Mouse (Mus musculus) regulatory T cell (primary cell): ENCODE data around the gene Zfp526.

ENCODE experiments used
- in situ Hi-C: fragments of 300-600 bp; cut with MboI, MseI; formaldehyde crosslinking; loops from one replicate; pipeline ENCODE4 v1.15.1; 2025; ENCODE audit warnings: high pct_unique_total_duplicates

Gene Zfp526

DNA sequence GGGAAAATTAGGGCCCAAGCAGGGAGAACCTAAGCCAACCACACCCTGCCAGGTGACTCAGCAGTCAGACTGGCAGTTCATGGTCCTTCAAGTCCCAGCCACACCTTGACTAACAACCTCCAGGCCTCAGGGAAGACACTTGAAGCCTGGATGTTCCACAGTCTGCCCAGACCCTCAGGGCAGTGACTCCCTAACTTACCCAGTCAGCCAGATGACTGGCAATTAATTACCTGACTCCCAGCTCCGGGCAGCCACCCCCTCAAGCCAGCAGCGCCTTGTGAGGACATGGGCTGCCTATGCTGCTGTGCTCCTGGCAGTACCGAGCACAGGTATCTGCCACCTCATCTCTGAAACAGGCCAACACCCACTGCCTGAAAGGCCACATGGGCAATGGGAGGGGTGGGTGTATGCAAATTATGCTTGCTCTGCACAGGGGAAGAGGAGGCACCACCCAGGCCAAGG is 12.0 kb upstream of the Zfp526 start:
- in situ Hi-C loops = loop anchor here (10.0 kb wide), 1 partner anchor 406 kb away; the partner anchor contains the start of genes Dmac2 and Erich4

DNA sequence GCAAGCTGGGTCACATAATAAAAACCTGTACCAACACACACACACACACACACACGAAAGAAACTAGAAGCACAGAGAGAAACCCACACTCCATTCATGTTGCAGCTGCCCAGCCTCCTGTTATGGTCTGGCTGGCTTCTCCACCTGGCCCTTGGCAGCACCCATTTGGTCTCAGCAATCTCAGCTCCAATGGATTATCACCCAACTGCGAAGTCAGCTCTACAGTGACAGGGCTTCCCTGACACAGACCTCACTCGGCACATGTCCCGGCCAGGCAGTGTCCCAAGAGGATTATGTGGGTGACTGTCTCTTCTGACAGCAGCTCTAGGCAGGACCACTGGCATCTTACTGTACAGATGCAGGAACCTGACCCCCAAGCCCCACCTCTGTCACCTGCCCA is 10.7 kb upstream of the Zfp526 start:
- in situ Hi-C loops = no loop called here

DNA sequence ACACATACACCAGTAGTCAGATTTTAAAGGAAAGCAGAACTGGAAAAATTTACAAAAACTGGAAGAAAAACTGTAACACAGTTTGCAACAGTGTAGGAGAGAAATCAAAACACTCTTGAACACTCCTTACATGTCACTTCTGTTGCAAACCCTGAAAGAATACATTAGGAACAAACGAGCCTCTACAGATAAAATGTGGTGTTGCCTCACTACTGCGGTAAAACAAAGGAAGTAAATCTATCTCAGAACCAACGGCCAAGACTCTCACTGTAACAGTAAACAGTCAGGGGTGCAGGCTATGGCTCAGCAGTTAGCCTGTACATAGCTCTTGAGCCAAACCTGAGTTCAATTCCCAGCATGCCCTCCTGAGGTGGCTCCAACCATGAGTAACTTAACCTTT is 8.1 kb upstream of the Zfp526 start:
- in situ Hi-C loops = no loop called here

DNA sequence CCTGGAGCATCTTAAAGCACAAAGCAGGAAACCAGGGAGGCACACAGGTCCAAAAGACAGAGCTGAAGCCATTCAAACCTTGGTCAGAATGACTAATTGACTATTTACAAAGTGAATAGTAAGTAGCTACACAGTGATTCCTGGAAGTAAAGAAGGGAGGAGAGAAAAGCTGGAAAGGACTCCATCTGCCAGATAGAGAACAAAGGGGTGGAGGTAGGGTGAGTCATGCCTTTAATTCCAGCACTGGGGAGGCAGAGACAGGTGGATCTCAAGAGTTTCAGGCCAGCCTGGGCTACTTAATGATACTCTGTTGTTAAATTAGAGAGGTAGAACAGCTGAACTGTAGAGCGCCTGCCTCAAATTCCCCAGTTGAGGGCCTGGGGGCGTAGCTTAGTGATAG is 7.1 kb upstream of the Zfp526 start:
- in situ Hi-C loops = no loop called here

DNA sequence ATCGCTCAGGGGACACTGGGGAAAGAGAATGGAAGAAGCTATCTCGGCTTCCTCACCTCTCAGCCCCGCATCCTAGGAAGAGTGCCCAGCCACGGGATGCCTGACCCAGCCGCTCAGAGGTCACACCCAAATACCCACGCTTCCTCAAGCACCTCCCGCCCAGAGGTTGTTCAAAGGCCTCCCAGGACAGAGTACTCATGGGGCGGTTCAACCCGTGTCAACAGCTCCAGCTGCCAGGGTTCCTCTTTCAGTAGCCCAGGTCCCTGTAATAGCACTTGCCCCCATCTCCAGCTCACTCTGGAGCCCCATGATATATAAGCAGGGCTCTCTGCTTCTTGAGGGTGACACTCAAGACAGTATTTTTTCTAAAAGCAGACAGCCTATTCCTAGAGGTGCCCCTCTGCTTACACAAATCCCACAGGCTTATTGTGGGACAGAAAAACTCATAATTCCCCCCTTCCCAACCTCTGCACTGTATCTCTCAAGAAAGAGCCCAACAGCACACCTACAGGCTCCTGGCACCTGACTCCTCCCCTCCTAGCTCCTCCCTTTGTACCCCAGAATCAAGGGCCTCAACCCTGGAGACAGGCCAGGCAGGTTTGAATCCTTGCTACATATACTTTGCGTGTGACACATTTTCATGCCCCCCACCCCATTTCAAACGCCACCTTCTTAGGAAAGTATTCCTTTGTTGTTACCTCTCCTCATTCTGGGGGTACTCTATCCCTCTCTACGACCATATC is 3.4 kb upstream of the Zfp526 start:
- in situ Hi-C loops = no loop called here

DNA sequence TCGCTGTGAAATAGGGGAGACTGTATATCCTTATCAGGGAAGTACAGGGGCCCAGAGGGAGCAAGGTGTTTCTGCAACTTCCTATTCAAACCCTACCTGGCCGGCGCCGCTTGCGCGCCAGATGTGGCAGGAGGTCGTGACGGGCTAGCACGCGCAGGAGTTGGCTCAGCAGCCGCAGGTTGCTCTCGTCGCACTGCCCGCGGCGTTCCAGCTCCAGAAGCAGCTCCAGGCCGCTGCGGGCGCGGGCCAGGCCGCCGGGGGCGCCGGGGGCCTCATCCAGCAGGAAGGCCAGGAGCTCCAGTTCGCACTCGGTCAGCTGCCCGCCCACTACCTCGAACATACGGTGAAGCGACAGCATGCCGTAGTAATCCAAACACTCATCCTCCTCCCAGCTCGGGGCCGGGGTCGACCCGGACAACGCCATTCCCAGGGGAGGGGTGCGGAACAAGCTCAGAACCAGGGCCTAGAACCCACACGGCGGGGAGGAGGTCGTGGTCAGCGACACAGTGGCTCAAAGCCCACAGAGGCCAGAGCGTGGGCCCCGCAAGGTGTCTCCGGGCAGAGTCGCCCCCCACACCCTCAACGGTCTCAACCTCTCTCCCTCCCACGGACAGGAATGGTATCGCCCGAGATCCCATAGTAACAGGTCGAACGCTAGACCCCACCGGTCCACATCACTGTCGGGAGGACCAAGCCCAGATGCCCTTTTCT is 2.4 kb upstream of the Zfp526 start:
- in situ Hi-C loops = no loop called here

DNA sequence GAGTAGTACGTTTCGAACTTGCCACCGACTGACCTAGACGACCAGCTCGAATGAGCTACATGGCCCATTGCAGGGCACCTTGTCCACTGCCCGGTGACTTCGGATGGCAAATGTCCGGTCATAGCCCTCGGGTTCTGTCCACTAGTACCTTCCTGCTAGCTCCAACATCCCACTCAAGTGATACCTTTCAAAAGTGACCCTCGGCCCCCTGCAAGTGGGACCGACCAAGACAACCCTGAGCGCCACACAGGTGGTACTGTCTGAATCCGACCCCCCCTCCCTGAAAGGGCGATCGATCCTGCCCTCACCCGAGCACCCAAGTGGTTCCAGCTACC is 1.8 kb upstream of the Zfp526 start:
- in situ Hi-C loops = no loop called here

DNA sequence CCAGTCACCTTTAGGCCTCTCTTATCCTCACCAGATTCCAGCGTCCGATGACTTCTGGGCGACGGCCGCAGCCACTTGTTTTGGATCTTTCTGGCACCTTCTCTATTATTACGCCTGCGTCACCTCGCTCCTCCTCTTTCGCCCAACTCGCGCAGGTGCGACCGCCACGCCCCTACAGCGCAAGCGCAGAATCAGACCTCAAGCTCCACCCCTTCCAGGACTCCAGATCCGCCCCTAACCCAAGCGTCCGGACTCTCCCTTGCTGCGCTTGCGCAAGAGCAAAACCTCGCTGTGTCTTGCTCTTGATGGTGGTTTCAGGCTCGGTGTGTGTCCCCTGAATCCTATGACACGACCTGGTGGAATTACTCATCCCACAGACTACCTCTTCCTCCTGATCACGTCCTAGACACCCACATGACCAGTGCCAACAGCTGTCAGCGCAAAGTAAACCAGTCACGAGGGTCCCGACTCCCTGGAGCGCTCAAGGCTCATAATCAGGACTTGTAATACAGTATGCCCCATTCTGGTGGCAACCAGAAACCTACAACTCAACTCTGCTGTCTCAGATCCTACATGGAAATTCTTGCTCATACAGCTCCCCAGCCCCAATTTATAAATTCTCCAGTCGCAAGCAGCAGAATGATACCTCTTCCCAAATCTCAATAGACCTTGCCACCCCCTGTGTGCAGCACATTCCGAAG is 1.3 kb upstream of the Zfp526 start:
- in situ Hi-C loops = no loop called here

DNA sequence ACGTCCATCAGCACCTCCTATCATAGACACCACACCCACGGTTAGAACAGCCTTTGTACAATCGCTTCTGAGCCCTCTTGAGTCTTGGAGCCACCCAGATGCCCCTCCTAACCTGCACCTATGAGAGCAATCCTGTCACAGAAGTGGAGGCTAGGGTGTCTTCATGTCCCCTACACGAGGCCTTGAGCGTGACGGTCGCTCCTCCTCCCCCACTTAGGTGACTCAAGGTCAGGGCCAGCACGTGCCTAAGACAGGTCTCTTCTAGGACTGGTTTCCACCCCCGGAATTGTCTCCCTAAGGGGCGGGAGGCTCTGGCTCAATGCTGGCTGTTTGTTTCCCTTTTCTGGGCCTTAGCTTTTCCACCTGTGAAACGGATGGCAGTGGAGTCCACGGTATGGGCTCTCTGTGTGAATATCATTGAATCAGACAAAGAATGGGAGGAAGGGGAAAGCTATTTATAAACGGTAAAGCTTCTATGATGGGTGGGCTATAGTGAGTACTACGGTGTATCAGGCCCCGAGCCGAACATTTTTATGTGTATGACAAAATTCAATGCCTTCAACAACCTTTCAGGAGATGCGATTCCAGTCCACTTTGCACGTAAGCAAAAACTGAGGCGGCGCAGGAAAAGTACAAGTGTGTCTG is 646 bp upstream of the Zfp526 start, which contains the start of gene Dedd2:
Dedd2 (minus strand) TSS at position 159 of the 645 bp plus-strand sequence.
- in situ Hi-C loops = no loop called here

DNA sequence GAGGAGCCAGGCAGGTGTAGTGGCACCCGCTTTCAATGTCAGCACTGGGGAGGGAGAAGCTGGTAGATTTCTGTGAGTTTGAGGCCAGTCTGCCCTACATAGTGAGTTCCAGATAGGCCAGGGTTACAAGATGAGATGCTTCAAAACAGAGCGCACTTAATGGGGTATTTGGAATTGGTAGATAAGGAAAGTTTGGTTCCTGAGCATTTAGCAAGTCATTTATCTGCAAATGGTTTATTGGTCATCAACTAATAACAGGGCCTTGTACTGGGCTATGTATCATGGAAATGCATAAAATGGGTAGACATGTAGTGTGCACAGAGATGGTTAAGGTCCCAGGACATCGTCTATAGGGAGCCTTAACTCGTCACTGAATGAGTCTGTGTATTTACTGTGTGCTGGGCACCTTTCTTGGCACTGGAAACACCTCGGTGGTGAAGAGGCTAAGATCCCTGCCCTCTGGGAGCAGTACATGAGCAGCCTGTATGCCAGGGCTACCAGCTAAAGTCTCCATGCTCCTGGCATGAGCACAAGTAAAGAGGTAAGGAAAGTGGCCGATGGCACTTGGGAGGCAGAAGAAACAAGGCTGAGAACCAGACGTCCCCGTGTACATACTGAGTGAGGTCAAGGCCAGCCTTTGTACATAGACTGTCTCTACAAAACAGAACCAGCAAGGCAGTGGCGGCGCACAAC is 1.2 kb downstream of the Zfp526 start:
- in situ Hi-C loops = no loop called here

DNA sequence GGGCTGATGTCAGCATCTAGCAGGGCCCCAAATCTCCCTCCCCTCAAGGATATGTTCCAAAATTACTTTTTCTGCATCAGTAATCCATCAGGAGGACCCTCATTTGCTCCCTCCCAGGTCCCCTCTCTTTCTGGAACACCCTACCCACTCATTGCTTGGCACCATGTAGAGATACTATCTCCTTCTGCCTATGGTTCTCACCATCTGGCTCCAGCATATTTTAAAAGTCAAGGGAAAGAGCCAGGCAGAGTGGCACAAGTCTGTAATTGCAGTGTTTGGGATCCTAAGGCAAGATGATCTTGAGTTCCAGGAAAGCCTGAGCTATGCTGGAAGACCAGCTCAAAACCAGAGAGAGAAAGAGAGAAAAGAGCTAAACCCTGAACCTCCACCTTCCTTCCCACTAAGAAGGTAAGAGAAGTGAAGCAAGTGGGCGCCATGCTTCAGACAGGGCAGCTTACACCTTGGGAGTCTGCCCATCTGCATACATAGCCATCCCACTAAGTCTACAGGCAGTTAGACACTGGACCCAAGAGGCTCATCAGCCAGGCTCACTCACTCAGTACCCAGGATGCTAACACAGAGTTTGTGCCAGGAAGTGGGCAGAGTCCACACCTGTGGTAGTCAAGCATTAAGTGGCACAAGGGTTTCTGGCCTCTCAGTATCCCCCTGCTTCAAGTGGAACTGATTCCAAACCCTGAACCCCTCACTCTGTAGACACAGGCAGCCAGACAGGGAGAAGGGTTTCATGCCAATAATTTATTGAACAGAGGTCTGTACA is 6.5 kb downstream of the Zfp526 start:
- in situ Hi-C loops = no loop called here

DNA sequence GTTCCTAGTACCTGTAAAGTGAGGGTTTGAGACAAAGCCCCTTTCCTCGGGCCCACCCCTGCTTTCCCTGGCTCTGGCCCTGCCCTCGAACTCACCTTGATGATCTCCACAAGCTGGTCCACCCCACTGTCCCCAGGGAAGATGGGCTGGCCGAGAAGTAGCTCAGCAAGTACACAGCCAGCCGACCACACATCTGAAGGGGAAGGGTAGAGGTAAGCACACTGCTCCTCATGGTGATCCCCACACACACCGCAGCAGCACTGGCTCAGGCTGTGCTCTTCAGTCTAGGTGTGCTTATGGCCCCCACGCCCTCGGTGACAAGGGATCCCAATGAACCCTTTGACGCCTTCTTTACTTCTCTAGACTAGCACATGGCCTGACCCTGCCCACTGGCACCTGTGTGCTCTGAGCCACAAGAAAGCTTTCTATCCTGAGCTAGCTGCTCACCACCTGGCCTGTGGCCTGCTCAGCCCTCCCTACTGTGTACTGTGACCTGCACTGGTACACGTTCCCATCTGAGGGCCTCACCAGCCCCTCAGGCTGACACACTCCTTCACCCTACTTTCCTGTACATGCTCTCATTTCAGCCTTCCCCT is 9.6 kb downstream of the Zfp526 start:
- in situ Hi-C loops = no loop called here

DNA sequence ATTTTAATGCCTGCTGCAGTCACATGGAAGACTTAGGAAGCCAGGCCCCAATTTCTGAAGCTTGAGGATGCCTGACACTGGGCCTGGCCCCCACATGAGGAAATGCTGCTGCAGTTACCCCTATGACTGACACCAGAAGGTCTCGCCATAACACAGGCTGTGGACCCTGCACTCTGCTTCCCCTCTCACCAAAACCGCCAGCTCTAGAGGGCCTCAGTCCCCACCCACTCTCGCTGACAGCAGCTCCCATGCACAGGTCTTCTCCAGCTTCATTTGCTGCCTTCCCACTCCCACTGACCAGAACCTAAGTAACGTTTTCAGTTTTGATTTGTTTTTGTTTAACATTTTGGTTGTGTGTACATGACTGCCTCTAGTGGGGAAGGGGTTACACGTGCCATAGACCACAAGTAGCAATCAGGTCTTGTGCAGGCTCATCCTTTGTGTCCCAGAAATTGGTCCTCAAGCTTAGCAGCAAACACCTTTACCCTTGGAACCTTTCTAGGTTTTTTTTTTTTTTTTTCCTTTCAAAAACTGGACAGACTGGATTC is 10.9 kb downstream of the Zfp526 start:
- in situ Hi-C loops = no loop called here

DNA sequence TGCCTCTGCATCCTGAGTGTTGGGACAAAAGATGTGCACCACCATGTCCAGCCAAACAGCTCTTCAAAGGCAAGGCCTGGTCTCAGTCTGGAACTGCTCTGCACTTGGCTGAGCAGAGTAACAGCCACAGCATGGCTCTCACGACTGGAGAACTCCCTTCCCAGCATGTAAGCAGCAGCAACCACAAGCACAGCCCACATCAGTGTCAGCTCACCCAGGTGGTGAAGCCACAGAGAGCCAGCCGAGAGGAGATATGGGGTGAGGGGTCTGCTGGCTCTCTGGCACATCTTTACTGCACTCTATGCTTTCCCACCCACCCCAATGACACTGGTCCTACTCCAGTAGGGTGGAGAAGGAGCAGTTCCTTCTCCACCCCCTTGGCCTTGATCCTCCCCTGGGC is 11.8 kb downstream of the Zfp526 start:
- in situ Hi-C loops = no loop called here

DNA sequence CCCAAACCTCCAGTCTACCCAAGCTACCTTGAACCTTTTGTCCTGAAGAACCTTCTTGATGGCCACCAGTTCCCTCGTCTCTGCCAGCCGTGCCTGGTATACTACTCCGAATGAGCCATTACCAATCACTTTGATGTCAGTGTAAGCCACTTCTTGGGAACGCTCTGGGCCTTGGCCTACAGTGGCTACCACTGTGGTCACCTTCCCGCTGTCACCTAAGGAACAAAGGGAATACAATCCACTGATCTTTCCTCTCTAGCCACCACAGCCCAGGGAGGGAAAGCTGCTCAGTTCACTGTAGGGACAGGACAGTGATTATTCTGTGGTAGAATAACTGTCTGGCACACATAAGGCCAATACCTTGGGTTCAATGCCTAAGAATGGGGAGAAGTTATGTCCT is 14.3 kb downstream of the Zfp526 start:
- in situ Hi-C loops = no loop called here

DNA sequence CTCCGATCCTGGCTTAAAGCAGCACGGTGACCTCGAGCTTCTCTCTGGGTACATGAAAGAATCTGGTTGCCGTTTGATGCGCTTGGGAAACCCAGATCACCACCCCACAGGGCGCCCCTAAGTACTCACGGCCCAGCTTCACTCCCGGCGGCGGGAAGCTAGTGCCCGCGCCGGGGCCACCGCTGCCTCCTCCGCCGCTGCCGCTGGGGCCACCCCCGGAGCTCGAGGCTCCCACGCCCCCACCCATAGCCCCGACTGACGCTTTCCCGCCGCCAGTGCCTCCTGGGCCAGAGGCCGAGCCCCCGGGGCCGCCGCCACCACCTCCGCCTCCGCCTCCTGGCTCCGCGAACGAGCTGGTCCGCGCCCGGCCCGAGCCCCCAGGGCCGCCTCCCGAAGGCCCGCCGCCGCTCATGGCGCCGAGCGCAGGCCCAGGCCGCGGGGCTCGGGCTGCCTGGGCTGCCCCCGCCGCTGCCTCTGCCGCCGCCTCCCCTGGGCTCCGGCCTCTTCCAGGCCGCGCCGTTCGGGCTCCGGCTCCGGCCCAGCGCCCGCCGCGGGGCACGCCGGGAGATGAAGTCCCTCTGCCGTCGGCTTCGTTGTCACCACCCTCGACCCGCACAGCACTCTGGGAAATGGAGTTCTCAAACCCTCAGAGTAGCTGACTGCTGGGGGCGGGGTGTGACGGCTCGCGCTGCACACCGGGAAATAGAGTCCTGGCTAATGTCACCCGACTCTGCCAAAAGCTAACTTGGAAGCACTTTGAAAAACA is 16.2 kb downstream of the Zfp526 start, which contains the start of gene Gsk3a:
Gsk3a (minus strand) TSS at position 603 of the 766 bp plus-strand sequence.
- in situ Hi-C loops = no loop called here

DNA sequence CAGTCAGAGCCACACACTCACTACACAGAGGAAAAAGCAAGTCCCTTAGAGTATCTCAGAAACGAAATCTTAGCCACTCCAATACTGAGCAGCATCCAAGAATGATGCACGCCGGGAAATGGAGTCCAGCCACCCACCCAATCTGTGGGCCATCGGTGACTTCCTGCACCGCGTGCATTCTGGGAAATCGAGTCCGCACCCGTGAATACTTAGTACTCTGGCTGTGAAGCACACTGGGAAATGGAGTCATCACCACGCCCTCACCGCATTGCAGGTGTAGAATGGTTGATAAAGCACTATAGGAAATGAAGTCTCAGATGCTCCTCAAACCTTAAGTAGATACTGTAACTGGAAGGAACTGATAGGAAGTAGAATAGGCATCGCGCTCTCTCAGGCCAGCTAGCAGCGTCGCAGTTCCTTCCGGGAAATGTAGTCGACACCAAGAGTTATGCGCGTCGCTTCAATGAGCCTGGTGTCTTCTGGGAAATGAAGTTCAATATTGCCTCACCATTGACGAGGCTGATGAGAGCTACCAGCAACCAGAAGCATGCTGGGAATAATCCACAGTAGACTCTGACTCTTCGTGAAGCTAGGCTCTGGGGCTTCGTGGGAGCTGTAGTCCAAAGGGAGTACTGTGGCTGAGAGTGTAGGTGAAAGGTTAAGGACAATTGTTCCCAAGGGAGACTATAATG is 16.9 kb downstream of the Zfp526 start:
- in situ Hi-C loops = no loop called here

DNA sequence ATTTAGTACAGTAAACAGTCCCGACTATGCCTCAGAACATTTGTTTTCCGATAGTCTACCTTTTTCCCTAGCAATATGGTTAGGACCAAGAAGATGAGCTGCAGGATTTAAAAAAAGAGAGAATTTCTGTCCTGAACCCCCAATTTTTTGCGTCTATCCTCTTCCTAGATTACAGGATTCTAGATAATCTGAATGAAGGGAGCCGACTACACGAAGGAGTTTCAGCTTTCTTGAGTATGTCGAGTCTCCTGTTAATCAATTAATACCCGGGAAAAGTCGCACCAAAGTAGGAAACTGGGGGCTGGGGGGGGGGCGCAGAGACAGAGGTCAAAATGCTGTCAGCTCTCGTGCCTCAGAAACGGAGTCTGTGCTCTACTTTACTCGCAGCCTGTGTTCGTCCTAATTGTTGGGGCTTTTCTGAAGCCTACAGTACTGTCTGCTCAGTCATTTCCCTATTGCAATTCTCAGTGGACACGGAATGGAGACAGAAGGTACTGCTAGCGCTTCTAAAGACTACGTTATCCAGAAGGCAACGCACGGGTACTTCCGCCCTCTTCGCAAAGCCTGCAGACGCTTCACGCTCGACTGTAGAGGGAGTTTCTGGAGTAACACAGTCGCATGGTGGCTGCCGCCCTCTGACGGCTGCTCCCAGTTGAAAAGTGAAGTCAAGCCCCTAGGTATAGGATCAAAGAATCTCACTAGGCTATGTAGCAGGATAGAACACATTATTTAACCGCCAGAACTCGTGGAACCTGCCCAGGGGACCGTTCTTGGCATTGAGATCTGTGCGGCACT is 17.8 kb downstream of the Zfp526 start:
- in situ Hi-C loops = no loop called here
